Mouse (Mus musculus): Measurements from ENCODE around the gene Ppfia4. TPM values are rescaled to one million over a fixed set of nuclear protein-coding genes. Genes with fewer than 3 reads are reported as not detected.
A peak's percentile ranks its signal among the peaks of the same experiment; 100 is the strongest.

The Ppfia4 gene
- polyA plus RNA-seq, 1 experiment from 2014 or later = 3.0 TPM

DNA sequence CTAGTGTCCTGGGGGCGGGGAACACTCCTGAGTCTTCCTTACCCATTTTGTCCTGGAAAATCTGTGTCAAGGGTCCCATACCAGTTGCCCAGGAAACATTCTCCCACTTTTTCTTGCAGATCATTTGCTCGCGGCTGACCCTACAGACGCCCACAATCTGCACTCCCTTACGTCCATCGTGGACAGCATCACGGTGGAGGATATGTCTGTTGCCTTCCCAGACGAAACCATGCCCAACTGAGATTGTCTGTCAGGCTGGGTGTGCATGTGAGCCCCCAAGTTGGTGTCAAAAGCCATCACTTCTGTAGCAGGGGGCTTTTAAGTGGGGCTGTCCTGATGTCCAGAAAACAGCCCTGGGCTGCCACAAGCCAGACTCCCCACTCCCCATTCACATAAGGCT is 41.2 kb downstream of the Ppfia4 start:
- Histone ChIP-seq H3K4me2 (no peak overlapping the region), H3K4me1 (peaks cover 23% of the 10 kb centered on the region), H3K27ac (no peak overlapping the region), H3K27me3 (no peaks in the 10 kb centered on the region), H3K36me3 (no peaks in the 10 kb centered on the region), H3K4me3 (replicated peaks) (no peak overlapping the region), H3K9me3 (replicated peaks) (0 out of 2 replicates have a peak, but pooled peaks cover 3% of the 10 kb centered on the region), H3K9ac (no peak overlapping the region)
- 60% methylated on average over 8 of the region's 8 CpGs for WGBS
- no peak for ATAC-seq (replicated peaks; ENCODE audit: low FRiP score)

DNA sequence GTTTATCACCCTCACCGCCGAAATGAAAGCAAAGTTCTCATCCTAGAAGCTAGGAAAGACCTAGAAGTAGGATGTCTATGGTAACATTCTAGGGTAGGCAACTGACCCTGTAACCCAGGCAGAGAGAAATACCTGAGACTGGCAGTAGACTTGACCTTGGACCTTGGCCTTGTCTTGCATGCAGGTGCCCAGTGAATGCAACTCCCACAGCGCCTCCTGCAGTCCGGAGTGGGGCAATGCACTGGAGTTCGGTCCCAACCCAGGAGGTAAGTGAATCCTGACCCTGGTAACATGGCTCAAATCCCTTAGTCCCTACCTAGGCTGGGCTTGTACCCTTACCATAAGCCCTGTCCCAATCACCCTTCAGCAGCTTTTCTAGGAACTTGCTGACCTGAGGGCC is 41.8 kb downstream of the Ppfia4 start:
- no peaks in the 10 kb centered on the region for H3K27me3 ChIP-seq
- H3K27ac ChIP-seq = no peak overlapping the region
- no peak overlapping the region for H3K9ac ChIP-seq
- H3K4me1 ChIP-seq = peaks cover 23% of the 10 kb centered on the region
- H3K4me3 ChIP-seq (replicated peaks) = no peak overlapping the region
- ATAC-seq (replicated peaks; ENCODE audit: low FRiP score) = no peak
- 64% methylated on average over 5 of the region's 5 CpGs for WGBS
- no peaks in the 10 kb centered on the region for H3K36me3 ChIP-seq
- 0 out of 2 replicates have a peak, but pooled peaks cover 3% of the 10 kb centered on the region for H3K9me3 ChIP-seq (replicated peaks)
- H3K4me2 ChIP-seq = no peak overlapping the region

DNA sequence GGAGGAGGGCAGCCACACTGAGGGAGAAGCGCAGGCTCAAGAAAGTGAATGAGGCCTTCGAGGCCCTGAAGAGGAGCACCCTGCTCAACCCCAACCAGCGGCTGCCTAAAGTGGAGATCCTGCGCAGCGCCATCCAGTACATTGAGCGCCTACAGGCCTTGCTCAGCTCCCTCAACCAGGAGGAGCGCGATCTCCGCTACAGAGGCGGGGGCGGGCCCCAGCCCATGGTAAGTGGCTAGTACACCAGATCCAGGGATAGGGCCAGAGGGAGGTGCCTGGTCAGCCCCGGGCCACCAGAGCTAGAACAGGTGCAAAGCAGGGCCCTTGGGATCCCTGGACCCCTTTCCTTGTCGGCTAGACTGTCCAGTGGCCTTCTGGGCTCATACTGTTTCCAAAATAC is 42.4 kb downstream of the Ppfia4 start:
- Histone ChIP-seq H3K36me3 (no peaks in the 10 kb centered on the region), H3K4me3 (replicated peaks) (no peak overlapping the region), H3K4me2 (no peak overlapping the region), H3K4me1 (peaks cover 23% of the 10 kb centered on the region), H3K27ac (no peak overlapping the region), H3K9ac (no peak overlapping the region), H3K27me3 (no peaks in the 10 kb centered on the region), H3K9me3 (replicated peaks) (no peaks in the 10 kb centered on the region)
- no peak; the same call in 1 of the 2 replicates for ATAC-seq (replicated peaks; ENCODE audit: low FRiP score)
- WGBS = 88% methylated on average over 13 of the region's 13 CpGs

DNA sequence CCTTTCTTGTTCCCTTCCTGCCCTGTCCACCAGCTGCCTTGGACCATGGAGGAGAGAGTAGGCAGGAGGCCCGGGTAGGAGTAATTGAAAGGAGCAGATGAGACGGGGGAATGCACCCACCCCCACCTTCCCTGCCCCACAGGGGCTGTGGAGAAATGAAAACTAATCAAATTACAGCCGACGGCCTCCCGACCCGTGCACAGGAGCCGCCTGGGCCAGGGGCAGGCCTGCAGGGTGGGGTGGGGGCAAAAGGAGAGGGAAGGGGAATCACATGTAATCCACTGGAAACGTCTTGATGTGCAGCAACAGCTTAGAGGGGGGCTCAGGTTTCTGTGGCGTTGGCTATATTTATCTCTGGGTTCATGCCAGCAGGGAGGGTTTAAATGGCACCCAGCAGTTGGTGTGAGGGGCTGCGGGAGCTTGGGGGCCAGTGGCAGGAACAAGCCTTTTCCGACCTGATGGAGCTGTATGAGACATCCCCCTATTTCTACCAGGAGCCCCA is 43.1 kb downstream of the Ppfia4 start, which contains the start of gene Myog:
Gene Myog, plus strand, starts transcription at position 392 of the 502 bp plus-strand sequence.
- Histone ChIP-seq H3K4me3 (replicated peaks) (no peak within 1 kb of the TSS), H3K27me3 (no peaks in the 10 kb centered on the region), H3K4me1 (peaks cover 23% of the 10 kb centered on the region), H3K4me2 (no peak within 1 kb of the TSS), H3K9me3 (replicated peaks) (no peaks in the 10 kb centered on the region), H3K36me3 (no peaks in the 10 kb centered on the region), H3K9ac (no peak within 1 kb of the TSS), H3K27ac (no peak within 1 kb of the TSS)
- peak; percentile 53 for ATAC-seq (replicated peaks; ENCODE audit: low FRiP score)
- WGBS = 24% methylated on average over 11 of the region's 11 CpGs

DNA sequence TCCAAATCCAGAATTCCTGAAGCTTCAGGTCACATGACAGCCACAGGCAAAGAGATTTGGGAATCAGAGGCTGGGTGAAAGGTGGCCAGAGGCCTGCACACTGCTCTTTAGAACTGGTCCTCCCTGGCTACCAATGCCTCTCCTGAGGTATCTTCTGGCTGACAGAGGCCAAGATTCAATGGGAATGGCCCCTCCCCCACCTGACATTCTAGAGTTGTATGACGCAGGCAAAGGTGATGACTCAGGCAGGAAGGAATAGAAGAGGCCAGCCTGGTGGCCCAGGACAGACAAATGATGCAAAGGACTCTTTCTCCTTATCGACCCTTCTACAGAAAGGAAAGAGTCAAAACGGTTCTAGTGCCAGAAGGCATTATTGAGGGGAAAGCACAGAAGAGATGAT is 44.5 kb downstream of the Ppfia4 start:
- Histone ChIP-seq H3K36me3 (no peaks in the 10 kb centered on the region), H3K4me2 (no peak overlapping the region), H3K27ac (no peak overlapping the region), H3K27me3 (0 out of 2 replicates have a peak, but pooled peaks cover 3% of the 10 kb centered on the region), H3K4me3 (replicated peaks) (no peak overlapping the region), H3K9me3 (replicated peaks) (no peaks in the 10 kb centered on the region), H3K9ac (no peak overlapping the region), H3K4me1 (peaks cover 20% of the 10 kb centered on the region)
- ATAC-seq (replicated peaks; ENCODE audit: low FRiP score) = no peak
- 65% methylated on average over 3 of the region's 3 CpGs for WGBS

DNA sequence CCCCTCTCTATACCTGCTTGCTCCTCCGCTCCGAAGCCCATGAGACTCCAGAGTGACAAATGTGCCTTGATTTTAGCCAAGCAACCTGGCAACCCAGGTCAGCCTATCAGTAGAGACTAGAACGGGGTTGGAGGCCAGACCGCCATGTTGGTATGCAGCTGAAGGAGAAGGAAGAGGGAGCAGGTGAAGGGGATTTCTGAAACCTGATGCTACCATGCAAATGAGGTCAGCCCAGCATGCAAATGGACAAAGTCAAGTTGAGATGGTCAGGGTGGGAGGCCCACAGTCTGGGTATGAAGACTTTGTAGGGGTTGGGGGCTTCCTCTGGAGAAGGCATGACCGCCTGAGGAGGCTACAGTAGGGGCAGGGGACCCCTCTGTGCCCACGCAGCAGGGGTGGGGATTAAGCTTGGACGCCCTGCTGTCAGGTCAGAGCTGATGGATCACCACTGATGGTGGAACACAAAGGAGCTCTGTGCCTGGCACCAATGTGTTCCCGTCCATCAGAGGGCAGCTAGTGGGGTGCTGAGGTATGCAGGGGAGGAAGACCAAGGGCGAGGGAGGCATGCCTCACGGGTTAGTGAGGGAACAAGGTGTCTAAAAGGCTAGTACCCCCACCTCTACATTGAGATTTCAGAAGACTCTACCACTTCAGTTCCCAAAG is 47.1 kb downstream of the Ppfia4 start:
- Histone ChIP-seq H3K36me3 (no peaks in the 10 kb centered on the region), H3K27ac (no peak overlapping the region), H3K4me3 (replicated peaks) (no peak overlapping the region), H3K9ac (no peak overlapping the region), H3K27me3 (0 out of 2 replicates have a peak, but pooled peaks cover 3% of the 10 kb centered on the region), H3K4me1 (peaks cover 12% of the 10 kb centered on the region), H3K9me3 (replicated peaks) (no peaks in the 10 kb centered on the region), H3K4me2 (no peak overlapping the region)
- WGBS = 70% methylated on average over 10 of the region's 10 CpGs
- ATAC-seq (replicated peaks; ENCODE audit: low FRiP score) = no peak

DNA sequence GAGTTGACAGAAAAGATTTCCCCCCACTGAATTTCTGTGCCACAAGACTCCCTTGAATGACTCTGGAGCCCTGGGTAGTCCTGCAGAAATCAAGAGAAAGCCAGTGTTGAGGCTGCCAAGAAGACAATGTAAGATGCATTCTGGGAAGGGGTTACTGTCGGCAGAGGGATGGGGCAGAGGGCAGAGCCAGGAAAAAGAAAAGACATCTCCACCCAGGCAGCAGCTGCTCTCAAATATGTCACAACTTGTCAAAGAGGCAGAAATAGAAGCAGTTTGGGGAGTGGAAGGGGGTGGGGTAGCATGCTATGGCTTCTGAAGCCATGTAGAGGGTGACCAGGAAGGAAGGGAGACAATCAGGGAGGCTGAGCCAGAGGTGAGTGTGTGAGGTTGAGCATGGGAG is 49.6 kb downstream of the Ppfia4 start:
- no peak overlapping the region for H3K4me3 ChIP-seq (replicated peaks)
- H3K27me3 ChIP-seq = 0 out of 2 replicates have a peak, but pooled peaks cover 3% of the 10 kb centered on the region
- WGBS = 27% methylated on average over 1 of the region's 1 CpGs
- H3K27ac ChIP-seq = no peak overlapping the region
- no peak overlapping the region for H3K4me2 ChIP-seq
- ATAC-seq (replicated peaks; ENCODE audit: low FRiP score) = no peak
- no peaks in the 10 kb centered on the region for H3K9me3 ChIP-seq (replicated peaks)
- no peaks in the 10 kb centered on the region for H3K4me1 ChIP-seq
- no peaks in the 10 kb centered on the region for H3K36me3 ChIP-seq
- no peak overlapping the region for H3K9ac ChIP-seq

DNA sequence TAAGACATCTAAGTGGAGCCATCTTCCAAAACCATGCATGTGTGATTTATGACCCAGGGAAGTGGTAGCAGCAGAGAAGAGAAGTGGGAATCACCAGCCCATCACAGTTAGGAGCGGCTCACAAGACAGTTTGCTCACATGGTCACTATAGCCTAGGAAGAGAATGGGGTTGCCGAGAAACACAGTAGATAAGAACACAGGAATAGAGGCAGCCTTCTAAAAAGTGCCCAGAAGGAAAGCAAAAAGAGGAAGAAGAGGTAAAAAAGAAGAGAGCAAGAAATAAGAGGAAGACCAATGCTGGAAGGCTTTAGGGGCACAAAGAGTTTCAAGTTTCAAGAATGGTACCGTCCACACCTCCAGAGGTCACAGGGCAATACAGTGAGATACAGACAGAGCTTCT is 50.4 kb downstream of the Ppfia4 start:
- ATAC-seq (replicated peaks; ENCODE audit: low FRiP score) = no peak
- H3K36me3 ChIP-seq = no peaks in the 10 kb centered on the region
- H3K9me3 ChIP-seq (replicated peaks) = no peaks in the 10 kb centered on the region
- no peak overlapping the region for H3K9ac ChIP-seq
- H3K27me3 ChIP-seq = 0 out of 2 replicates have a peak, but pooled peaks cover 3% of the 10 kb centered on the region
- H3K4me2 ChIP-seq = no peak overlapping the region
- 42% methylated on average over 3 of the region's 3 CpGs for WGBS
- no peak overlapping the region for H3K4me3 ChIP-seq (replicated peaks)
- no peaks in the 10 kb centered on the region for H3K4me1 ChIP-seq
- H3K27ac ChIP-seq = no peak overlapping the region

DNA sequence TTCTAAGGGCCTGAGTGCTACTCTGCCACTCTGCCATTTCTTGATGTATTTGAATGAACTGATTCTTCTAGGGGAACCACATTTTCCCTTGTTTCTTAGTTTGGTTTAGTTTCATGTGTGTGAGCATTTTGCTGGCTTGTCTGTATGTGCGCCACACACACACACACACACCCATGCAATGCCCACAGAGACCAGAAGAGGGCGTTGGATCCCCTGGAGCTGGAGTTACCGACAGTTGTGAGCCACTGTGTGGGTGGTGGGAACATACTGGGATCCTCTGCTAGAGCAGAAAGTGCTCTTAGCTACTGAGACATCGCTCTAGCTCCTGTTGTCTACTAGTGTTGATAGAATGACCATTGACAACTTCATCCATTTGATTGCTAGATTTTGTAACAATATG is 51.2 kb downstream of the Ppfia4 start:
- no peak for ATAC-seq (replicated peaks; ENCODE audit: low FRiP score)
- Histone ChIP-seq H3K36me3 (no peaks in the 10 kb centered on the region), H3K9me3 (replicated peaks) (no peaks in the 10 kb centered on the region), H3K9ac (no peak overlapping the region), H3K4me2 (no peak overlapping the region), H3K27ac (no peak overlapping the region), H3K27me3 (0 out of 2 replicates have a peak, but pooled peaks cover 3% of the 10 kb centered on the region), H3K4me3 (replicated peaks) (no peak overlapping the region), H3K4me1 (no peaks in the 10 kb centered on the region)
- WGBS = 75% methylated on average over 4 of the region's 4 CpGs

DNA sequence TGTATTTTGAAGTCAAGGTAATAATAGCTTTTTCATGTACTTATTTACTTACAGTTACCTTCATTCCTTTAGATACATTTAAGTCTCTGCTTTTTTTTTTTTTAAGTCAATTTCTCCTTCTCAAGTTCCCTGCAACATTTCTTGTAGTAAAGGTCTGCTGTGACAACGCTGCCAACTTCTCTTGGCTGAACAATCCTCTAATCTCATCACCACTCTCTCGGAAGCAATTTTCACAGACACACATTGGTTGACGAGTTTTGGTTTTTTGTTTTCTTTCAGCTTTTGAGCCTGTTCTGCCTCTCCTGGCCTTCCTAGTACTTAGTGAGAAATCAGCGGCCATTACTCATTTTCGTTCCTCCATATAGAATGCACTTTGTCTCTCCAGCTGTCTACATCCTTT is 52.6 kb downstream of the Ppfia4 start:
- H3K27me3 ChIP-seq = 0 out of 2 replicates have a peak, but pooled peaks cover 3% of the 10 kb centered on the region
- no peak for ATAC-seq (replicated peaks; ENCODE audit: low FRiP score)
- H3K4me2 ChIP-seq = no peak overlapping the region
- H3K9ac ChIP-seq = no peak overlapping the region
- H3K27ac ChIP-seq = no peak overlapping the region
- peaks cover 9% of the 10 kb centered on the region for H3K4me1 ChIP-seq
- no peaks in the 10 kb centered on the region for H3K9me3 ChIP-seq (replicated peaks)
- H3K36me3 ChIP-seq = no peaks in the 10 kb centered on the region
- no peak overlapping the region for H3K4me3 ChIP-seq (replicated peaks)
- 83% methylated on average over 5 of the region's 5 CpGs for WGBS

DNA sequence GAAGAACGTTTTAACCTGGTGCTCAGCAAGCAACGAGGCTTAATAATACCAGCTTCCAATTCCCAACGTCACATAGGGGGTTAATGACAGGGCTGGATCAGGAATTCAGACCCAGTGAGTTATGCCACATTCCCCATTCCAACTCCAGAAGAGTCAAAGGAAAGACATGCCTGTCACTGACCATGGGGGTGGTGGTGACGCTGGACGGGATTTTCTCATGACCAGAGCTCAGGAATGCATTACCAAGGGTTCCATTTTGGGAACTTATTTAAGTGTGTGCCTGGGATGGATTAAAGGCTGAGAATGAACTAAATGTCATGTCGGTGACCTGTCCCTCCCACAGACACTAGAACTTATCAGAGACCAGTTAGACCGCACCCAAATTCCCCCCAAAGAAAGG is 55.9 kb downstream of the Ppfia4 start:
- no peaks in the 10 kb centered on the region for H3K27me3 ChIP-seq
- ATAC-seq (replicated peaks; ENCODE audit: low FRiP score) = no peak
- H3K9ac ChIP-seq = no peak overlapping the region
- no peak overlapping the region for H3K27ac ChIP-seq
- no peaks in the 10 kb centered on the region for H3K36me3 ChIP-seq
- no peaks in the 10 kb centered on the region for H3K9me3 ChIP-seq (replicated peaks)
- H3K4me1 ChIP-seq = peaks cover 16% of the 10 kb centered on the region
- no peak overlapping the region for H3K4me3 ChIP-seq (replicated peaks)
- WGBS = 76% methylated on average over 7 of the region's 7 CpGs
- H3K4me2 ChIP-seq = no peak overlapping the region

DNA sequence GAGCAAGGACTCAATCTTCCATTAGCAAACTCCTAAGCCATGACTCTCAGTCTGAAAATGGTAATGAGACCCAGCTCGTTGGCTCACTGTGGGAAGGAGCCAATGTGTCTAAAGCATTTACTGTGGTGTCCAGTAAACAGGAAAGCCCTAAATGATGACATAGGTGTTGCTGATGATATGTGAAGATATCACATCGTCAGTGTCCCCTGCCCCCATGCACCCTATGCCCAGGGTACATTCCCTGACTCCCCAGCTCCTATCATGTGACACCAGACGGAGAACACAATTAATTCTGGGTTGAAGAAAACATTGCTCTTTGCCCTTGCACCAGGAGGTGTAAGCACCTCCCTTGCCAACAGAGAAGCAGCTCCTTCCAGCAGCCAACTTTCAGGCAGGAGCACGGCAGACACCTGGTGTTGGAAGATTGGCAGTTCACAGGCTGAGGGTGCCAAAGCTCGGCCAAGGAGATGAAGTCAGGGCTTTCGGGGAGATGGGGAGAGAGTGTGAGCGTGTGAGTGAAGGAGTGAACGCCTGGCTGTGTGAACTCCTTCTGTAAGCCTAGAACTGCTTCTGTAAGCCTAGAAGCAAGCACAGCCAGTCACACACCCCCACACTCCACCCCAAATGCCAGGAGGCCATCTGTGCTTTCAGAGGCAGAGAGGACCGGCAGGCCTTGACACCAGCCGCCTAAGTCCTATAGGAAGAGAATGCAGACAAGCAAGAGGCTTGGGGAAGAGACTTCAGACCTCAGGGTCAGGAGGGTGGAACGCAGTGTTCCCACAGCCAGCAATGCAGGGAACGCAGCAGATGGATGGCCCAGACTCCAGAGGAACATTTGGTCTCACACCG is 56.9 kb downstream of the Ppfia4 start:
- 32% methylated on average over 13 of the region's 13 CpGs for WGBS
- Histone ChIP-seq H3K4me3 (replicated peaks) (no peak overlapping the region), H3K9me3 (replicated peaks) (no peaks in the 10 kb centered on the region), H3K36me3 (no peaks in the 10 kb centered on the region), H3K9ac (no peak overlapping the region), H3K27ac (0 out of 2 replicates have a peak overlapping the region, but pooled peaks have one; percentile 32), H3K4me1 (peaks cover 16% of the 10 kb centered on the region), H3K27me3 (no peaks in the 10 kb centered on the region), H3K4me2 (no peak overlapping the region)
- no peak for ATAC-seq (replicated peaks; ENCODE audit: low FRiP score)
